Mouse (Mus musculus): Measurements from ENCODE around the gene Schip1. TPM values are rescaled to one million over a fixed set of nuclear protein-coding genes. Genes with fewer than 3 reads are reported as not detected.
A peak's percentile ranks its signal among the peaks of the same experiment; 100 is the strongest.

Gene Schip1
- polyA plus RNA-seq, 1 experiment, result 10.6 TPM

GRCm38 (mm10) chr3:68526416-68526815, 461.8 kb downstream of the Schip1 start:
- 50% methylated on average over 4 of the region's 4 CpGs for WGBS
- Histone ChIP-seq H3K27me3 (replicated peaks; ENCODE audit: control insufficient read depth, insufficient read depth, low read length) (no peaks in the 10 kb centered on the region), H3K36me3 (ENCODE audit: control insufficient read depth, insufficient read depth, low read length) (no peaks in the 10 kb centered on the region), H3K4me3 (ENCODE audit: insufficient read depth, low read depth, low read length) (no peak overlapping the region), H3K27ac (ENCODE audit: insufficient read depth, low read depth, low read length) (no peak overlapping the region), H3K4me1 (ENCODE audit: control insufficient read depth, insufficient read depth, low read length) (peaks cover 2% of the 10 kb centered on the region; the same call in 1 of the 2 replicates)
- no peak for TF ChIP-seq CTCF (conservative IDR thresholded peaks at IDR 0.05; ENCODE audit: insufficient read depth, insufficient read length, low read depth, low read length)
- TF ChIP-seq POLR2A (IDR thresholded peaks at IDR 0.05; ENCODE audit: low read depth, low read length), result no peak
- DNase-seq, result no peak

- no peak overlapping the region for H3K4me3 ChIP-seq (ENCODE audit: insufficient read depth, low read depth, low read length)
- WGBS, result 68% methylated on average over 4 of the region's 4 CpGs
- no peaks in the 10 kb centered on the region for H3K27me3 ChIP-seq (replicated peaks; ENCODE audit: control insufficient read depth, insufficient read depth, low read length)
- TF ChIP-seq CTCF (conservative IDR thresholded peaks at IDR 0.05; ENCODE audit: insufficient read depth, insufficient read length, low read depth, low read length) (no peak), POLR2A (IDR thresholded peaks at IDR 0.05; ENCODE audit: low read depth, low read length) (no peak)
- no peaks in the 10 kb centered on the region for H3K36me3 ChIP-seq (ENCODE audit: control insufficient read depth, insufficient read depth, low read length)
- H3K4me1 ChIP-seq (ENCODE audit: control insufficient read depth, insufficient read depth, low read length), result peaks cover 2% of the 10 kb centered on the region; the same call in 1 of the 2 replicates
- no peak for DNase-seq
- no peak overlapping the region for H3K27ac ChIP-seq (ENCODE audit: insufficient read depth, low read depth, low read length)
Measured at GRCm38 (mm10) chr3:68527182-68527581, 462.6 kb downstream of the Schip1 start.

- H3K4me1 ChIP-seq (ENCODE audit: control insufficient read depth, insufficient read depth, low read length), result peaks cover 15% of the 10 kb centered on the region; the same call in 1 of the 2 replicates
- no peak overlapping the region for H3K27ac ChIP-seq (ENCODE audit: insufficient read depth, low read depth, low read length)
- no peak overlapping the region for H3K4me3 ChIP-seq (ENCODE audit: insufficient read depth, low read depth, low read length)
- WGBS, result 84% methylated on average over 4 of the region's 4 CpGs
- TF ChIP-seq CTCF (conservative IDR thresholded peaks at IDR 0.05; ENCODE audit: insufficient read depth, insufficient read length, low read depth, low read length), result no peak
- no peak for TF ChIP-seq POLR2A (IDR thresholded peaks at IDR 0.05; ENCODE audit: low read depth, low read length)
- H3K27me3 ChIP-seq (replicated peaks; ENCODE audit: control insufficient read depth, insufficient read depth, low read length), result no peaks in the 10 kb centered on the region
- no peaks in the 10 kb centered on the region for H3K36me3 ChIP-seq (ENCODE audit: control insufficient read depth, insufficient read depth, low read length)
- no peak for DNase-seq
Measured at GRCm38 (mm10) chr3:68531908-68532307, 467.3 kb downstream of the Schip1 start.

GRCm38 (mm10) chr3:68534571-68535051, 470.0 kb downstream of the Schip1 start:
- Histone ChIP-seq H3K36me3 (ENCODE audit: control insufficient read depth, insufficient read depth, low read length) (no peaks in the 10 kb centered on the region), H3K4me3 (ENCODE audit: insufficient read depth, low read depth, low read length) (no peak overlapping the region), H3K27ac (ENCODE audit: insufficient read depth, low read depth, low read length) (peak overlapping the region; percentile 44), H3K4me1 (ENCODE audit: control insufficient read depth, insufficient read depth, low read length) (peaks cover 15% of the 10 kb centered on the region; the same call in 1 of the 2 replicates), H3K27me3 (replicated peaks; ENCODE audit: control insufficient read depth, insufficient read depth, low read length) (no peaks in the 10 kb centered on the region)
- peak; percentile 88 for DNase-seq
- 10% methylated on average over 7 of the region's 7 CpGs for WGBS
- no peak for TF ChIP-seq CTCF (conservative IDR thresholded peaks at IDR 0.05; ENCODE audit: insufficient read depth, insufficient read length, low read depth, low read length)
- no peak for TF ChIP-seq POLR2A (IDR thresholded peaks at IDR 0.05; ENCODE audit: low read depth, low read length)

- no peak for DNase-seq
- Histone ChIP-seq H3K36me3 (ENCODE audit: control insufficient read depth, insufficient read depth, low read length) (no peaks in the 10 kb centered on the region), H3K27ac (ENCODE audit: insufficient read depth, low read depth, low read length) (peak overlapping the region; percentile 44), H3K27me3 (replicated peaks; ENCODE audit: control insufficient read depth, insufficient read depth, low read length) (no peaks in the 10 kb centered on the region), H3K4me3 (ENCODE audit: insufficient read depth, low read depth, low read length) (no peak overlapping the region), H3K4me1 (ENCODE audit: control insufficient read depth, insufficient read depth, low read length) (peaks cover 15% of the 10 kb centered on the region; the same call in 1 of the 2 replicates)
- no peak for TF ChIP-seq POLR2A (IDR thresholded peaks at IDR 0.05; ENCODE audit: low read depth, low read length)
- no peak for TF ChIP-seq CTCF (conservative IDR thresholded peaks at IDR 0.05; ENCODE audit: insufficient read depth, insufficient read length, low read depth, low read length)
- WGBS, result 52% methylated on average over 7 of the region's 7 CpGs
Measured at GRCm38 (mm10) chr3:68535160-68535728, 470.6 kb downstream of the Schip1 start.

- no peak for DNase-seq
- no peak for TF ChIP-seq CTCF (conservative IDR thresholded peaks at IDR 0.05; ENCODE audit: insufficient read depth, insufficient read length, low read depth, low read length)
- no peak for TF ChIP-seq POLR2A (IDR thresholded peaks at IDR 0.05; ENCODE audit: low read depth, low read length)
- Histone ChIP-seq H3K4me3 (ENCODE audit: insufficient read depth, low read depth, low read length) (no peak overlapping the region), H3K4me1 (ENCODE audit: control insufficient read depth, insufficient read depth, low read length) (peaks cover 15% of the 10 kb centered on the region; the same call in 1 of the 2 replicates), H3K27me3 (replicated peaks; ENCODE audit: control insufficient read depth, insufficient read depth, low read length) (no peaks in the 10 kb centered on the region), H3K36me3 (ENCODE audit: control insufficient read depth, insufficient read depth, low read length) (no peaks in the 10 kb centered on the region), H3K27ac (ENCODE audit: insufficient read depth, low read depth, low read length) (peak overlapping the region; percentile 27; the same call in 1 of the 2 replicates)
- WGBS, result 35% methylated on average over 3 of the region's 3 CpGs
Measured at GRCm38 (mm10) chr3:68536071-68536470, 471.5 kb downstream of the Schip1 start.

- TF ChIP-seq CTCF (conservative IDR thresholded peaks at IDR 0.05; ENCODE audit: insufficient read depth, insufficient read length, low read depth, low read length) (no peak), POLR2A (IDR thresholded peaks at IDR 0.05; ENCODE audit: low read depth, low read length) (no peak)
- DNase-seq, result no peak
- Histone ChIP-seq H3K27ac (ENCODE audit: insufficient read depth, low read depth, low read length) (no peak overlapping the region), H3K4me1 (ENCODE audit: control insufficient read depth, insufficient read depth, low read length) (peaks cover 8% of the 10 kb centered on the region; the same call in 1 of the 2 replicates), H3K27me3 (replicated peaks; ENCODE audit: control insufficient read depth, insufficient read depth, low read length) (no peaks in the 10 kb centered on the region), H3K4me3 (ENCODE audit: insufficient read depth, low read depth, low read length) (no peak overlapping the region), H3K36me3 (ENCODE audit: control insufficient read depth, insufficient read depth, low read length) (no peaks in the 10 kb centered on the region)
- WGBS, result 91% methylated on average over 8 of the region's 8 CpGs
Measured at GRCm38 (mm10) chr3:68541688-68542087, 477.1 kb downstream of the Schip1 start.

All from kidney, adult 2 months (tissue).